Mouse (Mus musculus) layer of hippocampus, adult 11-12 months (tissue): ENCODE measurements around the gene Abcg2.

Experiments
- DNase-seq: peaks from one replicate; pipeline ENCODE4 v3.0.0; 2022; ENCODE audit warnings: low spot score

Gene Abcg2

DNA sequence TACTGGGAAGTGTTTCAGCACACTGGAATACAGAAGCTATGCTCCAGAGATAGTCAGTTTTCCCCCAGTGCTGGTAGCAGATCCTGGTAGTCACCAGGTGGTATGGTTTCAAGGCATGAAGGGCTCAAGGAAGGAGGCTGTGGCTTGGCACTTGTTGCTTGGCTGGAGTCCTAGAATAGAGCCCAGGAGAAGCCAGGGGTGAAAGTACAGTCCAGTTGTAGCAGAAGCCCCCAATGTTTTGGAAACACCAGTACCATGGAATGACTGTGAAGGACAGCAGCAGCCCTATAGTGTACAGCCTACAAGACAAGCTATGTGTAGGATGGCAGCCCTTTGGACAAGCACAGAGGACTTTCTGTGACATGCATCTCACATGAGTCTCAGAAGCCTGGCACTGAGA lies 54.2 kb downstream of the Abcg2 start:
- DNase-seq = no peak

- DNase-seq = no peak
Observed at GRCm38 (mm10) chr6:58639391-58639790, 55.1 kb downstream of the Abcg2 start.

DNA sequence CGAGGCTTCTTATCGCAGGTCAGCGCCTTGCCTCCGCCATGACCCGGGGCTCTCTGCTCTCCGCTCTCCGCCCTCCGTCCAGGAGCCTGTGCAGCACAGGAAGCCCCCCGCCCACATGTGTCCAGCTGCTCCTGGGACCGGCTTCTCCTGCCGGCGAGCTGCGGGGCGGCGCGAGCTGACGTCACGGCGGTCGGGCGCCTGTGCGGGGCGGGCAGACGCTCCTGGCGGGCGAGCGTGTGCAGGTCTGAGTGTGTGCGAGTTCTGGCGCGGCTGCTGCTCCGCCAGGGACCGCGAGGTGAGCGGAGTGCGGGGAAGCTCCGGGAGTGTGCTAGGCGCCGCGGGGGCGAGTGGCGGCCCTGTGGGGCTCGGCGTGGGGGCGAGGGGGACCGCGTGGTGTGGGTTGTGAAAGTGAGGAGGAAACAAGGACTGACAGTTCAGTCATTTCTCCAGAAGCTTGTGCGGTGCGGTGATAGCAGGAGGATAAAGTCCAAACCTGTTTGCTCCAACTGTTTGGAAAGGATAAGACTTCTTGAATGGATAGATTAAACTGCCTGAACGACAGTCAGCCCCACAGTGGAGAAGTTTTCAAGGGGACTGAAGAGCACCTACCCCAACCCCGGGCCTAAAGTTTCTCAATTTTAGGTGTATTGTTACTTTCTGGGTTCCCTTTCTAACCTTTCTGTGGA lies 56.2 kb downstream of the Abcg2 start:
- DNase-seq = peak; percentile 56

GRCm38 (mm10) chr6:58641056-58641799 lies 56.9 kb downstream of the Abcg2 start:
- no peak for DNase-seq

- no peak for DNase-seq
Observed at GRCm38 (mm10) chr6:58642191-58642590, 57.9 kb downstream of the Abcg2 start.

- DNase-seq = no peak
Observed at GRCm38 (mm10) chr6:58644586-58644985, 60.3 kb downstream of the Abcg2 start.

- no peak for DNase-seq
Observed at GRCm38 (mm10) chr6:58648100-58648749, 63.9 kb downstream of the Abcg2 start.

DNA sequence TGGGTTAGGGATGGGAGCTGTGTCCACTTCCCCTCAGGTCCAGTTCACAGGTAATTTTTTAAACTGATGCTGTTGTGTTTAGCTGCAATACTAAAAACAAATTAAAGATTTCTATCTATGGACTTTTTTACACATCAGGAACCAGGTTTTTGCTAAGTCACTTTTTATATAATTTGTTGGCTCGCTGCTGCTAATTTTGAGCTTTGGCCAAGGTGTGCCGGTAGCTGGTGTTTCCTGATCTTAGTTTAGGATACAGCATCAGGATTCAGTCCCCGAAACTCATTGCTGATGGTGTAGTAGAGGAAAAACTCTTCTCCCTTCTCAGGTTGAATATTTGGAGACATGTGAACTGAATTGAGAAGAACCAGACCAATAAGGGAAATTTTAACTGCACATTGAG lies 65.8 kb downstream of the Abcg2 start:
- DNase-seq = no peak

GRCm38 (mm10) chr6:58651038-58651437 lies 66.7 kb downstream of the Abcg2 start:
- no peak for DNase-seq

DNA sequence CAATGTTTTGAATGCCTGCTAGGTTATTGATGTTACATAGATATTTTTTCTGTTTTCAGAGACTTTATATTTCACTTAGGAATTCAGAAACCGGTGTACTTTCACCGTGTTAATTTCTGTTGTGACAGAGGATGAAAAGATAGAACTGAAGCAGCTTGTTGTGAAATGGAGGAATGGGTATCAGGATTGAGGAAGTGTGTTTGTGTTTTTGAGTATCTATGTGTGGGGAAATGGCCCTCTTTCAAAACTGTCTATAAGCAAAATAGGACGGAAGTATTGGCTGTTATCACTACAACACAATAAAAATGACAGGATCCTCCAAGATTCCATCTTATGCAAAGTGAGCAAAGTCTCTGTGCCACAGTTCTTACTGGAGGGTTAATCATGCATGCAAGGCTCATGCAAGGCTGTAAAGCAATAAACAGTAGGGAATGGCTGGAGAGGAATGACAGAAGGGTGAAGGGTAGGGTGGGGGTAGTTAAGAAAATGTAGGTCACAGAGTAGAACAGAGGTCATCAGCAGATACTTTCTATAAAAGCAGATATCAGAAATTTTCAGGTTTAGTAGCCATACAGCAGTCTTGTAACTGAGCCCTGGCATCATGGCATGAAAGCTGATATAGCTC lies 76.7 kb downstream of the Abcg2 start:
- DNase-seq = no peak

DNA sequence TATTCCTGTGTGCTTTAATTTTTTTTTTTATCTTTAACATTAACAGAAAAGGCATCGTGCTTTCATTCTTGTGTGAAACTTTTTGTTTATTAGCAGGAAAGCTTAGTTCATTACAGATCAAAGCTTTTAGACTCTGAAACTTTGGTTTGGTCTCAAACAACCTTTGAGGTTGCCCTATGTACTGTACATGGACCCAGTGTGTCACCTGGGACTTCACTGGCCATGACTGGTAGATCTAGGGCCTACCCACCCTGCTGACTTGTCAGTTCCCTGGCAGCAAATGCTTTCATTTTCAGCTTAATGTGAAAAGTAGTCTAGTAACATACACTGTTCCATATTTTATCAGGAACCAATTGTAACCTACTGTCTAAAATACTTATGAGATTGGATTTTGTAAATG lies 93.5 kb downstream of the Abcg2 start:
- no peak for DNase-seq

- DNase-seq = no peak
Observed at GRCm38 (mm10) chr6:58678530-58678929, 94.2 kb downstream of the Abcg2 start.

GRCm38 (mm10) chr6:58691584-58691983 lies 107.3 kb downstream of the Abcg2 start:
- no peak for DNase-seq

DNA sequence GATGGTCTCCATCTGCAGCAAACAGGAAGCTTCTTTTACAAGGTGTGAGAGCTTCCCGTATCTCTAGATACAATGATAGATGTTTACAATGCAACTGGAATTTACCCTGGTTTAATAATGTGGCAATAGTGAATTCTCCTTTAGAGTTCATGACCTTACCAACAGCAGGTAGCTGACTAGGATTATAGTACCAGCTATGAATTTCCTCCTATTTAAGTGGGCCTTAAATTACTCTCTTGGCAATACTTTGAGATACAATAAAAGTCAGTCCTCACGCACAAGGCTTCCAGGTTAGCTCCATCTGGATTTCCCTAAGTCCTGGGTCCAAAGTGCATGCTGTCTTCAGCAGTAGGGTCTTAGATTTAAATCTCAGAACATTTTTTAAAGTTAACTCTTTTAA lies 109.9 kb downstream of the Abcg2 start:
- DNase-seq = no peak

DNA sequence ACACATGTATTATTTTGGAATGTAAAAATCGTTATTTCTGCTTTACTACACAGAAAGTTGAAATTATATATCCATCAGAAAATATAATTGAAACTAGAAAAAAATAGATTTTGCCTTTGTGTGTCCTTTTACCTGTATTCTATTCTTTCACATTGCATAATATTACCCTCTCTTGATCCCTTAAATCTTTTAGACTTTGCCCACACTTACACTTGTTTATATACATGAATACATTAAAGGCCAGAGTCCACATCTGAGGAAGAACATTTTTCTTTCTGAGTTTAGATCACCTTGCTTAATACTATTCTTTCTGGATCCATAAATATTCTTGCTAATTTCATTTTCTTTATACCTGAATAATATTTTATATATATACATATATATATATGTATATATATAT lies 110.4 kb downstream of the Abcg2 start:
- no peak for DNase-seq

GRCm38 (mm10) chr6:58710369-58710768 lies 126.0 kb downstream of the Abcg2 start:
- DNase-seq = no peak

GRCm38 (mm10) chr6:58711909-58712308 lies 127.6 kb downstream of the Abcg2 start:
- no peak for DNase-seq

GRCm38 (mm10) chr6:58733851-58734250 lies 149.5 kb downstream of the Abcg2 start:
- DNase-seq = no peak

- DNase-seq = no peak
Observed at GRCm38 (mm10) chr6:58735090-58735489, 150.8 kb downstream of the Abcg2 start.
